Mouse (Mus musculus): ENCODE measurements at regions not wholly inside any gene's neighbourhood (a gene's known extent, or its start where the extent isn't known, plus 50 kb on each side); places are given as distances from the start of the nearest gene placed in this dataset.

GRCm38 (mm10) chr13:94685191-94685590 lies 103.5 kb upstream of the Tbca start:
- no peak overlapping the region for H3K9ac ChIP-seq (ENCODE audit: low read depth, low read length)
- no peak overlapping the region for H3K4me3 ChIP-seq (ENCODE audit: low read depth, low read length)
- H3K36me3 ChIP-seq (ENCODE audit: control insufficient read depth, insufficient read depth, low read length) = no peaks in the 10 kb centered on the region
- H3K27me3 ChIP-seq (ENCODE audit: control insufficient read depth, insufficient read depth, low read length) = peaks cover 4% of the 10 kb centered on the region
- no peaks in the 10 kb centered on the region for H3K9me3 ChIP-seq (ENCODE audit: control insufficient read depth, low read length)
- peaks cover 5% of the 10 kb centered on the region; the same call in 1 of the 2 replicates for H3K4me1 ChIP-seq (replicated peaks; ENCODE audit: control insufficient read depth, insufficient read depth, low read length)
- DNase-seq (ENCODE audit: low spot score) (peak; percentile 27), ATAC-seq (ENCODE audit: low FRiP score) (0 out of 2 replicates have a peak, but pooled peaks have one; percentile 62)
- H3K4me2 ChIP-seq (replicated peaks; ENCODE audit: low read depth, low read length) = no peak overlapping the region
- 26% methylated on average over 7 of the region's 7 CpGs for WGBS
- peak overlapping the region; percentile 47; the same call in 1 of the 2 replicates for H3K27ac ChIP-seq (ENCODE audit: low read depth, low read length)

- Histone ChIP-seq H3K36me3 (ENCODE audit: control insufficient read depth, insufficient read depth, low read length) (no peaks in the 10 kb centered on the region), H3K4me1 (replicated peaks; ENCODE audit: control insufficient read depth, insufficient read depth, low read length) (no peaks in the 10 kb centered on the region), H3K4me2 (replicated peaks; ENCODE audit: low read depth, low read length) (no peak overlapping the region), H3K9me3 (ENCODE audit: control insufficient read depth, low read length) (no peaks in the 10 kb centered on the region), H3K27me3 (ENCODE audit: control insufficient read depth, insufficient read depth, low read length) (peaks cover 4% of the 10 kb centered on the region), H3K27ac (ENCODE audit: low read depth, low read length) (no peak overlapping the region), H3K4me3 (ENCODE audit: low read depth, low read length) (no peak overlapping the region), H3K9ac (ENCODE audit: low read depth, low read length) (no peak overlapping the region)
- 81% methylated on average over 5 of the region's 5 CpGs for WGBS
- ATAC-seq (ENCODE audit: low FRiP score) (no peak), DNase-seq (ENCODE audit: low spot score) (no peak)
These were observed 101.4 kb upstream of the Tbca start for GRCm38 (mm10) chr13:94687295-94687694.

- H3K27me3 ChIP-seq (ENCODE audit: control insufficient read depth, insufficient read depth, low read length) = peaks cover 77% of the 10 kb centered on the region
- no peak overlapping the region for H3K9ac ChIP-seq (ENCODE audit: low read depth, low read length)
- DNase-seq (ENCODE audit: low spot score) = peak; percentile 66
- no peak overlapping the region for H3K4me3 ChIP-seq (ENCODE audit: low read depth, low read length)
- peak; percentile 77 for ATAC-seq (ENCODE audit: low FRiP score)
- no peaks in the 10 kb centered on the region for H3K9me3 ChIP-seq (ENCODE audit: control insufficient read depth, low read length)
- H3K36me3 ChIP-seq (ENCODE audit: control insufficient read depth, insufficient read depth, low read length) = no peaks in the 10 kb centered on the region
- no peak overlapping the region for H3K4me2 ChIP-seq (replicated peaks; ENCODE audit: low read depth, low read length)
- WGBS = 2% methylated on average over 7 of the region's 7 CpGs
- H3K4me1 ChIP-seq (replicated peaks; ENCODE audit: control insufficient read depth, insufficient read depth, low read length) = peaks cover 2% of the 10 kb centered on the region; the same call in 1 of the 2 replicates
- no peak overlapping the region for H3K27ac ChIP-seq (ENCODE audit: low read depth, low read length)
These were observed 82.1 kb upstream of the Tbca start for GRCm38 (mm10) chr13:94706641-94707053.

- ATAC-seq (ENCODE audit: low FRiP score) (no peak), DNase-seq (ENCODE audit: low spot score) (peak; percentile 62)
- Histone ChIP-seq H3K4me1 (replicated peaks; ENCODE audit: control insufficient read depth, insufficient read depth, low read length) (peaks cover 2% of the 10 kb centered on the region; the same call in 1 of the 2 replicates), H3K27ac (ENCODE audit: low read depth, low read length) (peak overlapping the region; percentile 53), H3K4me2 (replicated peaks; ENCODE audit: low read depth, low read length) (0 out of 2 replicates have a peak overlapping the region, but pooled peaks have one; percentile 6), H3K4me3 (ENCODE audit: low read depth, low read length) (0 out of 2 replicates have a peak overlapping the region, but pooled peaks have one; percentile 2), H3K27me3 (ENCODE audit: control insufficient read depth, insufficient read depth, low read length) (peaks cover 79% of the 10 kb centered on the region), H3K9ac (ENCODE audit: low read depth, low read length) (no peak overlapping the region), H3K36me3 (ENCODE audit: control insufficient read depth, insufficient read depth, low read length) (no peaks in the 10 kb centered on the region), H3K9me3 (ENCODE audit: control insufficient read depth, low read length) (no peaks in the 10 kb centered on the region)
- WGBS = 2% methylated on average over 32 of the region's 32 CpGs
These were observed 81.1 kb upstream of the Tbca start for GRCm38 (mm10) chr13:94707371-94708280.

GRCm38 (mm10) chr13:94708786-94709185 lies 79.9 kb upstream of the Tbca start:
- no peak overlapping the region for H3K27ac ChIP-seq (ENCODE audit: low read depth, low read length)

GRCm38 (mm10) chr13:94709691-94710573 lies 78.8 kb upstream of the Tbca start:
- ATAC-seq (ENCODE audit: low FRiP score) (peak; percentile 50), DNase-seq (ENCODE audit: low spot score) (peak; percentile 69)
- H3K4me3 ChIP-seq (ENCODE audit: low read depth, low read length) = no peak overlapping the region; the same call in 1 of the 2 replicates
- H3K9ac ChIP-seq (ENCODE audit: low read depth, low read length) = no peak overlapping the region
- H3K36me3 ChIP-seq (ENCODE audit: control insufficient read depth, insufficient read depth, low read length) = no peaks in the 10 kb centered on the region
- no peaks in the 10 kb centered on the region for H3K9me3 ChIP-seq (ENCODE audit: control insufficient read depth, low read length)
- H3K4me2 ChIP-seq (replicated peaks; ENCODE audit: low read depth, low read length) = peak overlapping the region; percentile 22
- peaks cover 2% of the 10 kb centered on the region; the same call in 1 of the 2 replicates for H3K4me1 ChIP-seq (replicated peaks; ENCODE audit: control insufficient read depth, insufficient read depth, low read length)
- H3K27me3 ChIP-seq (ENCODE audit: control insufficient read depth, insufficient read depth, low read length) = peaks cover 78% of the 10 kb centered on the region
- under 1% methylated on average over 50 of the region's 50 CpGs for WGBS
- H3K27ac ChIP-seq (ENCODE audit: low read depth, low read length) = peak overlapping the region; percentile 39; the same call in 1 of the 2 replicates

More at GRCm38 (mm10) chr13:94708786-94709185, 79.9 kb upstream of the Tbca start:
- Histone ChIP-seq H3K4me1 (replicated peaks; ENCODE audit: control insufficient read depth, insufficient read depth, low read length) (peaks cover 2% of the 10 kb centered on the region; the same call in 1 of the 2 replicates), H3K9me3 (ENCODE audit: control insufficient read depth, low read length) (no peaks in the 10 kb centered on the region), H3K9ac (ENCODE audit: low read depth, low read length) (no peak overlapping the region), H3K4me3 (ENCODE audit: low read depth, low read length) (no peak overlapping the region), H3K4me2 (replicated peaks; ENCODE audit: low read depth, low read length) (no peak overlapping the region), H3K36me3 (ENCODE audit: control insufficient read depth, insufficient read depth, low read length) (no peaks in the 10 kb centered on the region), H3K27me3 (ENCODE audit: control insufficient read depth, insufficient read depth, low read length) (peaks cover 79% of the 10 kb centered on the region)
- 31% methylated on average over 5 of the region's 5 CpGs for WGBS
- ATAC-seq (ENCODE audit: low FRiP score) (no peak), DNase-seq (ENCODE audit: low spot score) (peak; percentile 48)

GRCm38 (mm10) chr13:94710574-94711172 lies 78.0 kb upstream of the Tbca start:
- WGBS = 2% methylated on average over 26 of the region's 26 CpGs
- peak overlapping the region; percentile 47; the same call in 1 of the 2 replicates for H3K27ac ChIP-seq (ENCODE audit: low read depth, low read length)
- H3K9ac ChIP-seq (ENCODE audit: low read depth, low read length) = no peak overlapping the region
- no peak overlapping the region for H3K4me3 ChIP-seq (ENCODE audit: low read depth, low read length)
- no peaks in the 10 kb centered on the region for H3K9me3 ChIP-seq (ENCODE audit: control insufficient read depth, low read length)
- H3K4me1 ChIP-seq (replicated peaks; ENCODE audit: control insufficient read depth, insufficient read depth, low read length) = peaks cover 2% of the 10 kb centered on the region; the same call in 1 of the 2 replicates
- H3K27me3 ChIP-seq (ENCODE audit: control insufficient read depth, insufficient read depth, low read length) = peaks cover 73% of the 10 kb centered on the region
- DNase-seq (ENCODE audit: low spot score) (peak; percentile 55), ATAC-seq (ENCODE audit: low FRiP score) (no peak)
- H3K36me3 ChIP-seq (ENCODE audit: control insufficient read depth, insufficient read depth, low read length) = no peaks in the 10 kb centered on the region
- H3K4me2 ChIP-seq (replicated peaks; ENCODE audit: low read depth, low read length) = peak overlapping the region; percentile 22; the same call in 1 of the 2 replicates

GRCm38 (mm10) chr13:94713451-94713850 lies 75.3 kb upstream of the Tbca start:
- Histone ChIP-seq H3K36me3 (ENCODE audit: control insufficient read depth, insufficient read depth, low read length) (no peaks in the 10 kb centered on the region), H3K4me1 (replicated peaks; ENCODE audit: control insufficient read depth, insufficient read depth, low read length) (no peaks in the 10 kb centered on the region; the same call in 1 of the 2 replicates), H3K9ac (ENCODE audit: low read depth, low read length) (no peak overlapping the region), H3K27me3 (ENCODE audit: control insufficient read depth, insufficient read depth, low read length) (peaks cover 66% of the 10 kb centered on the region), H3K27ac (ENCODE audit: low read depth, low read length) (no peak overlapping the region), H3K4me3 (ENCODE audit: low read depth, low read length) (no peak overlapping the region), H3K9me3 (ENCODE audit: control insufficient read depth, low read length) (no peaks in the 10 kb centered on the region), H3K4me2 (replicated peaks; ENCODE audit: low read depth, low read length) (no peak overlapping the region)
- DNase-seq (ENCODE audit: low spot score) (no peak), ATAC-seq (ENCODE audit: low FRiP score) (no peak)
- WGBS = 59% methylated on average over 3 of the region's 3 CpGs

All from hindbrain, embryonic 11.5 days (tissue).